Mouse (Mus musculus) kidney, adult 2 months (tissue): ENCODE measurements around the gene Tph2.

Experiments
- CTCF ChIP-seq: fragments of 200-500 bp; conservative IDR thresholded peaks from 2 replicates; pipeline ENCODE4 v1.5.1; 2011; ENCODE audit warnings: low read depth, mild to moderate bottlenecking, control low read depth, low read length, moderate library complexity, mixed read lengths; ENCODE audit not compliant: insufficient read depth, insufficient read length
- POLR2A ChIP-seq: fragments of 200-500 bp; IDR thresholded peaks from one replicate; pipeline ENCODE4 v1.6.1; 2011; ENCODE audit warnings: low read depth, low read length, control low read depth

- peak; percentile 38; the same call in 1 of the 2 replicates for TF ChIP-seq CTCF
- no peak for TF ChIP-seq POLR2A
These were observed at the start of gene Tph2 for GRCm38 (mm10) chr10:115184697-115185096.
